Mouse (Mus musculus) MEL (cell line): ENCODE results near the gene Shld2. TPM values are rescaled to one million over a fixed set of nuclear protein-coding genes. Genes with fewer than 3 reads are reported as not detected.

Experiments
- DNase-seq: peaks from one replicate; pipeline ENCODE4 v3.0.0; 2011; ENCODE audit warnings: low read depth, low spot score
- H3K27ac ChIP-seq: 2 replicates; pipeline ENCODE4 v1.5.1; 2012; ENCODE audit warnings: low read depth, mild to moderate bottlenecking, control low read depth, low read length, moderate library complexity; ENCODE audit not compliant: control insufficient read depth
- H3K27me3 ChIP-seq, 2 experiments: fragments of 150-350 bp in 1 of 2; sonication (generic) in 1 of 2; 2 replicates each; pipeline ENCODE4 v1.6.1; 2012; ENCODE audit warnings: low read length in 2 of 2, mild to moderate bottlenecking in 2 of 2, improper control_type of control experiment in 1 of 2, moderate library complexity in 1 of 2; ENCODE audit not compliant: insufficient read depth in 2 of 2, control insufficient read depth in 1 of 2
- H3K36me3 ChIP-seq, 2 experiments: 2 replicates each; pipeline ENCODE4 v1.6.1; 2012 to 2014; ENCODE audit warnings: low read length in 2 of 2, improper control_type of control experiment in 1 of 2, inconsistent platforms in 1 of 2, mild to moderate bottlenecking in 1 of 2; ENCODE audit not compliant: insufficient read depth in 2 of 2, control insufficient read depth in 1 of 2
- H3K4me1 ChIP-seq, 2 experiments: fragments of 150-350 bp in 1 of 2; sonication (generic) in 1 of 2; 2 replicates each; pipeline ENCODE4 v1.6.1; 2012; ENCODE audit warnings: low read length in 2 of 2, improper control_type of control experiment in 1 of 2, mild to moderate bottlenecking in 1 of 2; ENCODE audit not compliant: insufficient read depth in 2 of 2, control insufficient read depth in 1 of 2
- H3K4me3 ChIP-seq, 2 experiments: fragments of 150-350 bp in 1 of 2; sonication (generic) in 1 of 2; 2 replicates each; pipeline ENCODE4 v1.5.1; 2012; ENCODE audit warnings: low read depth in 2 of 2, low read length in 2 of 2, mild to moderate bottlenecking in 2 of 2, moderate library complexity in 2 of 2, control low read depth in 1 of 2, improper control_type of control experiment in 1 of 2; ENCODE audit not compliant: control insufficient read depth in 1 of 2, insufficient read depth in 1 of 2
- H3K79me2 ChIP-seq: 2 replicates; pipeline ENCODE4 v1.6.1; 2012; ENCODE audit warnings: mild to moderate bottlenecking, low read length, moderate library complexity; ENCODE audit not compliant: control insufficient read depth, poor library complexity, insufficient read depth
- H3K9ac ChIP-seq: 2 replicates; pipeline ENCODE4 v1.6.1; 2012; ENCODE audit warnings: low read depth, mild to moderate bottlenecking, control low read depth, low read length, moderate library complexity; ENCODE audit not compliant: control insufficient read depth, poor library complexity, severe bottlenecking
- H3K9me3 ChIP-seq: fragments of 150-350 bp; sonication (generic); replicated peaks from 2 replicates; pipeline ENCODE4 v1.6.1; 2012; ENCODE audit warnings: mild to moderate bottlenecking, low read length, improper control_type of control experiment, moderate library complexity; ENCODE audit not compliant: insufficient read depth
- BHLHE40 ChIP-seq: IDR thresholded peaks from 2 replicates; pipeline ENCODE4 v1.6.1; 2012; ENCODE audit warnings: low read depth, mild to moderate bottlenecking, inconsistent platforms, low read length, improper control_type of control experiment, borderline replicate concordance
- CHD2 ChIP-seq: IDR thresholded peaks from 2 replicates; pipeline ENCODE4 v1.6.1; 2011; ENCODE audit warnings: low read length, improper control_type of control experiment
- ETS1 ChIP-seq: IDR thresholded peaks from 2 replicates; pipeline ENCODE4 v1.6.1; 2012; ENCODE audit warnings: low read depth, mild to moderate bottlenecking, inconsistent platforms, low read length, improper control_type of control experiment, moderate library complexity
- GATA1 ChIP-seq: IDR thresholded peaks from 2 replicates; pipeline ENCODE4 v1.6.1; 2011; ENCODE audit warnings: low read depth, low read length, improper control_type of control experiment
- KAT2A ChIP-seq: conservative IDR thresholded peaks from 2 replicates; pipeline ENCODE4 v1.6.1; 2012; ENCODE audit warnings: low read depth, low read length, improper control_type of control experiment, inconsistent platforms
- MAX ChIP-seq: IDR thresholded peaks from 2 replicates; pipeline ENCODE4 v1.6.1; 2011; ENCODE audit warnings: low read length, improper control_type of control experiment
- MEF2A ChIP-seq: IDR thresholded peaks from 2 replicates; pipeline ENCODE4 v1.6.1; 2014; ENCODE audit warnings: low read depth, mild to moderate bottlenecking, inconsistent platforms, low read length, improper control_type of control experiment; ENCODE audit not compliant: poor library complexity, insufficient replicate concordance, severe bottlenecking; ENCODE audit errors: extremely low read depth
- MXI1 ChIP-seq: IDR thresholded peaks from 2 replicates; pipeline ENCODE4 v1.6.1; 2011; ENCODE audit warnings: mild to moderate bottlenecking, low read depth, low read length, improper control_type of control experiment
- NRF1 ChIP-seq: IDR thresholded peaks from 2 replicates; pipeline ENCODE4 v1.6.1; 2014; ENCODE audit warnings: low read depth, mild to moderate bottlenecking, inconsistent platforms, low read length, improper control_type of control experiment, moderate library complexity; ENCODE audit not compliant: poor library complexity, insufficient read depth, severe bottlenecking
- POLR2AphosphoS2 ChIP-seq: IDR thresholded peaks from 2 replicates; pipeline ENCODE4 v1.6.1; 2011; ENCODE audit warnings: low read length, improper control_type of control experiment
- RAD21 ChIP-seq: IDR thresholded peaks from 2 replicates; pipeline ENCODE4 v1.6.1; 2011; ENCODE audit warnings: mild to moderate bottlenecking, low read depth, low read length, improper control_type of control experiment
- SIN3A ChIP-seq: IDR thresholded peaks from 2 replicates; pipeline ENCODE4 v1.6.1; 2012; ENCODE audit warnings: low read length, improper control_type of control experiment, inconsistent platforms
- SMC3 ChIP-seq: IDR thresholded peaks from 2 replicates; pipeline ENCODE4 v1.6.1; 2011; ENCODE audit warnings: low read depth, low read length, improper control_type of control experiment
- TAL1 ChIP-seq: IDR thresholded peaks from 2 replicates; pipeline ENCODE4 v1.6.1; 2012; ENCODE audit warnings: mild to moderate bottlenecking, inconsistent platforms, low read length, moderate library complexity, mixed read lengths
- TBP ChIP-seq: IDR thresholded peaks from 2 replicates; pipeline ENCODE4 v1.8.0; 2011; ENCODE audit warnings: low read depth, low read length, improper control_type of control experiment
- TCF12 ChIP-seq: IDR thresholded peaks from 2 replicates; pipeline ENCODE4 v1.6.1; 2014; ENCODE audit warnings: low read depth, mild to moderate bottlenecking, inconsistent platforms, low read length, improper control_type of control experiment, moderate library complexity
- UBTF ChIP-seq: IDR thresholded peaks from 2 replicates; pipeline ENCODE4 v1.6.1; 2012; ENCODE audit warnings: low read depth, mild to moderate bottlenecking, inconsistent platforms, low read length, improper control_type of control experiment, moderate library complexity, borderline replicate concordance; ENCODE audit not compliant: insufficient read depth
- USF1 ChIP-seq: IDR thresholded peaks from 2 replicates; pipeline ENCODE4 v1.6.1; 2014; ENCODE audit warnings: low read depth, mild to moderate bottlenecking, inconsistent platforms, low read length, improper control_type of control experiment, moderate library complexity
- ZC3H11A ChIP-seq: IDR thresholded peaks from 2 replicates; pipeline ENCODE4 v1.6.1; 2012; ENCODE audit warnings: low read depth, mild to moderate bottlenecking, inconsistent platforms, low read length, improper control_type of control experiment
- ZKSCAN1 ChIP-seq: IDR thresholded peaks from 2 replicates; pipeline ENCODE4 v1.6.1; 2012; ENCODE audit warnings: low read depth, mild to moderate bottlenecking, inconsistent platforms, low read length, improper control_type of control experiment, moderate library complexity
- ZNF384 ChIP-seq: IDR thresholded peaks from 2 replicates; pipeline ENCODE4 v1.6.1; 2012; ENCODE audit warnings: low read depth, mild to moderate bottlenecking, inconsistent platforms, low read length, improper control_type of control experiment
- polyA plus RNA-seq, 2 experiments: library from polyadenylated mRNA; stranded (reverse) in 1 of 2; unstranded in 1 of 2; fragments of >175 nt in 1 of 2; fragments of >200 nt in 1 of 2; gene quantifications; 2 replicates each; pipeline versions ENCODE4 v1.2.1 to v1.2.4; 2012; ENCODE audit warnings: low replicate concordance in 2 of 2, low read depth in 1 of 2; ENCODE audit not compliant: insufficient read length in 2 of 2, insufficient read depth in 1 of 2, missing spikeins in 1 of 2
- total RNA-seq: library from RNA; depleted of rRNA; stranded (reverse); fragments of 300-350 nt; gene quantifications from 2 replicates; pipeline ENCODE4 v1.2.3, GENCODE M21; 2012

The Shld2 gene
- total and polyA plus RNA-seq, 3 experiments, result 7.0 to 7.9 TPM; not detected in 1

GRCm38 (mm10) chr14:34226566-34226965 lies 83.7 kb downstream of the Shld2 start:
- no peaks in the 10 kb centered on the region for H3K27me3 ChIP-seq
- no peaks in the 10 kb centered on the region for H3K9me3 ChIP-seq
- H3K4me3 ChIP-seq, result no peak overlapping the region
- no peaks in the 10 kb centered on the region for H3K36me3 ChIP-seq
- no peak overlapping the region for H3K27ac ChIP-seq
- DNase-seq, result no peak
- H3K9ac ChIP-seq, result no peak overlapping the region
- H3K4me1 ChIP-seq, result no peaks in the 10 kb centered on the region
- TF ChIP-seq ZNF384 (no peak), RAD21 (no peak), ZC3H11A (no peak), BHLHE40 (no peak), MAX (no peak), TBP (no peak), GATA1 (no peak), SMC3 (no peak), MXI1 (no peak), CHD2 (no peak), POLR2AphosphoS2 (no peak), KAT2A (no peak), USF1 (no peak), TCF12 (no peak), MEF2A (no peak), ZKSCAN1 (no peak), TAL1 (no peak), ETS1 (no peak), UBTF (no peak)
- H3K79me2 ChIP-seq, result no peaks in the 10 kb centered on the region

- H3K9me3 ChIP-seq, result no peaks in the 10 kb centered on the region
- H3K4me1 ChIP-seq, result no peaks in the 10 kb centered on the region
- H3K9ac ChIP-seq, result no peak overlapping the region
- H3K27ac ChIP-seq, result no peak overlapping the region
- no peaks in the 10 kb centered on the region for H3K27me3 ChIP-seq
- TF ChIP-seq ZNF384 (no peak), SIN3A (no peak), TAL1 (no peak), NRF1 (no peak)
- H3K79me2 ChIP-seq, result no peaks in the 10 kb centered on the region
- DNase-seq, result no peak
- no peaks in the 10 kb centered on the region for H3K36me3 ChIP-seq
- H3K4me3 ChIP-seq, result no peak overlapping the region
Measured at GRCm38 (mm10) chr14:34225986-34226385, 84.3 kb downstream of the Shld2 start.
